Mouse (Mus musculus) forebrain, embryonic 10.5 days (tissue): ENCODE measurements around the gene Tor1a. TPM values are rescaled to one million over a fixed set of nuclear protein-coding genes. Genes with fewer than 3 reads are reported as not detected.
"Not testable (repeated sequence)": the region's sequence is repeated elsewhere in the genome, so short reads cannot be mapped to it uniquely, and the experiment has no call there.

ENCODE experiments used
- DNase-seq: peaks from one replicate; pipeline ENCODE4 v3.0.0-alpha.2; 2017; ENCODE audit warnings: low spot score; ENCODE audit errors: extremely low spot score
- H3K27ac ChIP-seq: fragments of 300-500 bp; sonication (generic); 2 replicates; pipeline ENCODE4 v1.5.1; 2016; ENCODE audit warnings: mild to moderate bottlenecking
- H3K27me3 ChIP-seq: fragments of 300-500 bp; sonication (generic); 2 replicates; pipeline ENCODE4 v1.6.1; 2016; ENCODE audit warnings: mild to moderate bottlenecking; ENCODE audit not compliant: poor library complexity, severe bottlenecking
- H3K36me3 ChIP-seq: fragments of 300-500 bp; sonication (generic); replicated peaks from 2 replicates; pipeline ENCODE4 v1.6.1; 2016; ENCODE audit warnings: mild to moderate bottlenecking, moderate library complexity
- H3K4me1 ChIP-seq: fragments of 300-500 bp; sonication (generic); 2 replicates; pipeline ENCODE4 v1.6.1; 2016
- H3K4me3 ChIP-seq: fragments of 300-500 bp; sonication (generic); 2 replicates; pipeline ENCODE4 v1.5.1; 2016; ENCODE audit warnings: mild to moderate bottlenecking, moderate library complexity
- H3K9me3 ChIP-seq: fragments of 300-500 bp; sonication (generic); 2 replicates; pipeline ENCODE4 v1.6.1; 2016; ENCODE audit warnings: mild to moderate bottlenecking, moderate library complexity
- WGBS: fragments of 180-500 bp; shearing (Covaris S2); methylation state at CpG from one replicate; pipeline ENCODE4 v1.1.7; 2016; 5-methylcytosine and 5-hydroxymethylcytosine counted together
- polyA plus RNA-seq: library from polyadenylated mRNA; unstranded; fragments of >200 nt; fragmentation: Nextera tagmentation; extraction: Ambion mirVana; gene quantifications from 2 replicates; pipeline ENCODE4 v1.2.1, GENCODE M21; 2016

Tor1a gene
- polyA plus RNA-seq, 1 experiment from 2014 or later, result 84.9 TPM

DNA sequence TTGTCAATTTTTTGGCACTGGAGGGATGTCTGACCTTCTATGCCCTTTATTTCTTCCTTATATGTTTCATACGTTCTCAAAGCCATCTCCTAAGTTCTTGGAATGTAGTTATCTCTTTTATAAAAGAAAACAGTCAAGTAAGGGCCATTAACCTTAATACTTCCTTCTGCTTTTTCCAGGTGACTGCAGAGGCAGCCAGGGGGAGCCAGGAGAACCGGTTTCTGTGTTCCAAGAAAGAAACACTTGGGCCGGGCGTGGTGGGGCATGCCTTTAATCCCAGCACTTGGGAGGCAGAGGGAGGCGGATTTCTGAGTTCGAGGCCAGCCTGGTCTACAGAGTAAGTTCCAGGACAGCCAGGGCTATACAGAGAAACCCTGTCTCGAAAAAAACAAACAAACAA, 25.6 kb downstream of the Tor1a start:
- not testable (repeated sequence) for H3K27ac ChIP-seq, H3K36me3 ChIP-seq
- 57% methylated on average over 7 of the region's 7 CpGs for WGBS

GRCm38 (mm10) chr2:30941586-30941985, 26.1 kb downstream of the Tor1a start:
- Histone ChIP-seq H3K9me3 (no peaks in the 10 kb centered on the region), H3K4me1 (peaks cover 3% of the 10 kb centered on the region; the same call in 1 of the 2 replicates), H3K4me3 (no peak overlapping the region), H3K27ac (no peak overlapping the region), H3K36me3 (no peaks in the 10 kb centered on the region), H3K27me3 (no peaks in the 10 kb centered on the region)
- no peak for DNase-seq
- 92% methylated on average over 5 of the region's 5 CpGs for WGBS

More for the DNA sequence above, 25.6 kb downstream of the Tor1a start:
- H3K27me3 ChIP-seq, DNase-seq, H3K4me1 ChIP-seq, H3K4me3 ChIP-seq, H3K9me3 ChIP-seq: not testable (repeated sequence)

DNA sequence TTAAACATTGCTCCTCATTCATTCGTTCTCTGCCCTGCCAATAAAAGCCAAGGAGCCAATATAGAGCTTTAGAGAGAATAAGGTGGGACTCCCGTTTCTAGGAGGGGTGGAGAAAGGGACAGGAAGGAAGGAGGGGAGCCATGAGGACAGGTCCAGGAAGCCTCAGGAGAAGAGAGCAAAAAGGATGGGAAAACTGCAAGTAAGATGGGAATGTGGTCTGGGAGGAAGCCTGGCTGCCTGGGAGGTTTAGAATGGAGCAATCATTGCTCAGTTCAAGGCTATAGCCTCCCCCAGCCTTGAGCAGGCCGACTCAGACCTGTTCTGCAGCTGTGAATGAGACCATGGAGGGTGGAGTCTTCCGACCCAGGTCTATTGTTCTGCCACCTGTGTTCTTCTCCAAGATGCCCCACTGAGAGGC, 29.1 kb downstream of the Tor1a start:
- H3K36me3 ChIP-seq, result no peaks in the 10 kb centered on the region
- H3K4me1 ChIP-seq, result peaks cover 3% of the 10 kb centered on the region
- H3K4me3 ChIP-seq, result no peak overlapping the region
- H3K27ac ChIP-seq, result no peak overlapping the region
- H3K27me3 ChIP-seq, result no peaks in the 10 kb centered on the region
- DNase-seq, result no peak
- no peaks in the 10 kb centered on the region for H3K9me3 ChIP-seq
- 54% methylated on average over 4 of the region's 4 CpGs for WGBS

GRCm38 (mm10) chr2:30937731-30938130, 30.0 kb downstream of the Tor1a start:
- DNase-seq, result no peak
- Histone ChIP-seq H3K4me1 (peaks cover 9% of the 10 kb centered on the region), H3K4me3 (no peak overlapping the region), H3K27ac (no peak overlapping the region), H3K36me3 (no peaks in the 10 kb centered on the region), H3K9me3 (no peaks in the 10 kb centered on the region), H3K27me3 (no peaks in the 10 kb centered on the region)
- WGBS, result 88% methylated on average over 8 of the region's 8 CpGs

DNA sequence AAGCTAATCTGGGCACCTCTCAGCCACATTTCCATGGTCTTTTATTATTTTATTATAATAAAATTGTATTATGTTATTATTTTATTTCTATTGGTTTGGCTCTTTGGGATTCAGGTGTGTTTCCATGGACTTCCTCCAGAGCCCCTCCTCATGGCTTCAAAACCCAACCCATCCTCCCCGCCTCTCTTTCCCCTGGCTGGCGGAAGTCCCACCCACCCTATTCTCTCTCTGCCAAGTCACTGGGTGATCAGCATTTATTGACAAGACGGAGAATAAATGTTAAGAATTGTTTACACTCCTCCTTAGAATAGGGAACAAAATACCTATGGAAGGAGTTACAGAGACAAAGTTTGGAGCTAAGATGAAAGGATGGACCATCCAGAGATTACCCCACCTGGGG, 30.9 kb downstream of the Tor1a start:
- Histone ChIP-seq H3K4me3 (no peak overlapping the region), H3K36me3 (no peaks in the 10 kb centered on the region), H3K27ac (no peak overlapping the region), H3K27me3 (no peaks in the 10 kb centered on the region), H3K4me1 (peaks cover 6% of the 10 kb centered on the region), H3K9me3 (no peaks in the 10 kb centered on the region)
- 86% methylated on average over 3 of the region's 3 CpGs for WGBS
- no peak for DNase-seq

DNA sequence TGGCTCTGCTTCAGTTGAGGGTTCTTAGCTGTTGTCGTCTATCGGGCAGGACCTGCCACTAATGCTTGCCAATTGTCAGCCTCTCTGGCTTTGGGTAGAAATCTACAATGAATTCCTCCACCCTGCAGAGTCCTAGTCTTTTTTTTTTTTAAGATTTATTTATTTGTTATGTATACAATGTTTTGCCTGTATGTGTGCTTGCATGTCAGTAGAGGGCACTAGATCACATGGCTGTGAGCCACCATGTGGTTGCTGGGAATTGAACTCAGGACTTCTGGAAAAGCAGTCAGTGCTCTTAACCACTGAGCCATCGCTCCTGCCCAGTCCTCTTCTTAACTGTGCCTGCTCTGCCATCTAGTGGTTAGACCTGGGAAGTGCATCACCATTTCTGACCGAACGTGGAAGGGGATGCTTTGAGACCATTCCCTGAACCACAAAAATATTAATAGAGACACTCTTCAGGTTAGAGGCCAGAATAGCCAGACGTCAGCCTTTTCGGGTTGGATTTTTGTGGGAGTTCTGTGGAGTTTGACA, 33.7 kb downstream of the Tor1a start:
- 25% methylated on average over 7 of the region's 7 CpGs for WGBS
- Histone ChIP-seq H3K4me1 (peaks cover 17% of the 10 kb centered on the region), H3K36me3 (no peaks in the 10 kb centered on the region), H3K4me3 (no peak overlapping the region), H3K27me3 (peaks cover 10% of the 10 kb centered on the region), H3K27ac (no peak overlapping the region), H3K9me3 (no peaks in the 10 kb centered on the region)
- peak; percentile 75 for DNase-seq

DNA sequence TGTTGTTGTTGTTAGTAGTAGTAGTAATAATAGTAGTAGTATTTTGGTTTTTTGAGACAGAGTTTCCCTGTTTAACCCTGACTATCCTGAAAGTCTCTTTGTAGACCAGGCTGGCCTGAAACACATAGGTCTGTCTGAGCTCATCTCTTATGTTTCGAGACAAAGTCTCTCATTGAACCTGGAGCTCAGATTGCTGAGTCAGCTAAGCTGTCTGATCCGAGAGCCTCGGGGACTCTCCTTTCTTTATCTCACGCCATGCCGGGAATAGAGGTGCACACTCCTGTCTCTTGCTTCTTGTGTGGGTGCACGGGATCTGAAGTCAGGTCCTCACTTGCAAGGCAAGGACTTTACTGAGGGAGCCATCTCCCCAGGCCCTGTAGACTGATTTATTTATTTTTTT, 34.7 kb downstream of the Tor1a start:
- WGBS, result 78% methylated on average over 6 of the region's 6 CpGs
- Histone ChIP-seq H3K4me3 (no peak overlapping the region), H3K27me3 (peaks cover 13% of the 10 kb centered on the region)

DNA sequence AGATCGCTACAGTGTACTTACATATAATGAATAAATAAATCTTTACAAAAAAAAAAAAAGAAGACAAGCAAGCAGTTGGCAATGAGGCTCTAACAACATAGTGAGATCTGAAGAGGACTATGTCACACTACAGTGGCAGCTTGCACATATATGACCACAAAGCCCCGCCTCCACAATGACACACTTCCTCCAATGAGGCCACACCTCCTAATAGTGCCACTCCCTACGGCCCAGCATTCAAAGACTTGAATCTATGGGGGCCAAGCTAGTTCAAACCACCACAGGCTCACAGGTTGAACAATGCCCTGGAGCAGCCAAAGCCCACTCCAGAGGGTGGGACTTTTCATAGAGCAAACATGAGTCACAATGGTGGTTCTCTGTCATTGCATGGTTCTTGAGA, 35.8 kb downstream of the Tor1a start:
- DNase-seq, result no peak
- Histone ChIP-seq H3K27me3 (peaks cover 13% of the 10 kb centered on the region), H3K4me1 (peaks cover 32% of the 10 kb centered on the region), H3K27ac (no peak overlapping the region), H3K4me3 (no peak overlapping the region), H3K36me3 (no peaks in the 10 kb centered on the region), H3K9me3 (no peaks in the 10 kb centered on the region)
- WGBS, result 94% methylated on average over 3 of the region's 3 CpGs

More for the DNA sequence above, 34.7 kb downstream of the Tor1a start:
- Histone ChIP-seq H3K36me3 (no peaks in the 10 kb centered on the region), H3K4me1 (peaks cover 24% of the 10 kb centered on the region), H3K9me3 (no peaks in the 10 kb centered on the region), H3K27ac (no peak overlapping the region)
- DNase-seq, result no peak

GRCm38 (mm10) chr2:30930846-30931245, 36.9 kb downstream of the Tor1a start:
- Histone ChIP-seq H3K27me3 (peaks cover 13% of the 10 kb centered on the region), H3K4me1 (peaks cover 35% of the 10 kb centered on the region)
- H3K9me3 ChIP-seq, H3K36me3 ChIP-seq, DNase-seq, H3K27ac ChIP-seq, H3K4me3 ChIP-seq: not testable (repeated sequence)
- 87% methylated on average over 2 of the region's 2 CpGs for WGBS

DNA sequence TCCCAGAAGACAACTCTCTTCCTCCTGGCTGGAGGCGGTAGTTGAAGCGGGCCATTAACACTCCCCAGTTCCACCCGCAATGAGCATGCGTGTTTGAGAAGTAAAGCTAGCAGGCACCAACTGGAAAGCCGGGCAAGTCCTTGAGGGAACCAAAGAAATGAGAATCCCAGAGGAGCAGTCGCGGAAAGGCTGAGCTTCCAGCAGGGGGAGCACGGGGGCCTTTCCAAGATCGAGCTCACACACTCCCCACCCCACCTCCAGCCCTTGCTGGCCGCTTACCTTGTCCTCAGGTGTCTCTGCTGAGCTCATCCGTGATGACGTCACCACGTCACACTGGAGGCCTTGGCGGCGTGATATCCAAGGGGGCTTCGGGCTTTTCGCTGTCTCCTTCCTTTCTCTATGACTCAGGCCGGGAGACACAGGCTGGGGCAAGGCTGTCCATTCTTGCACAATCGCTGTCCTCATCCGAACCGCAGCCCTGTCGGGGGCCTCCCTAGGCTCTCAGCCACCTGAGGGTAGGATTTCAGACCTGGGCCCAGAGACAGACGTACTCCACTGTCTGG, 38.2 kb downstream of the Tor1a start, which contains the start of gene Ptges:
Gene Ptges (minus strand): TSS at position 381 of the 563 bp plus-strand sequence.
- peaks cover 35% of the 10 kb centered on the region for H3K4me1 ChIP-seq
- H3K4me3 ChIP-seq, result peak within 1 kb of the TSS; percentile 45
- no peaks in the 10 kb centered on the region for H3K9me3 ChIP-seq
- peak; percentile 70 for DNase-seq
- peaks cover 13% of the 10 kb centered on the region for H3K27me3 ChIP-seq
- peak within 1 kb of the TSS; percentile 11; the same call in 1 of the 2 replicates for H3K27ac ChIP-seq
- no peaks in the 10 kb centered on the region for H3K36me3 ChIP-seq
- WGBS, result 2% methylated on average over 23 of the region's 23 CpGs

GRCm38 (mm10) chr2:30928893-30929482, 38.7 kb downstream of the Tor1a start:
- Histone ChIP-seq H3K27me3 (peaks cover 13% of the 10 kb centered on the region), H3K27ac (no peak overlapping the region), H3K9me3 (no peaks in the 10 kb centered on the region), H3K4me1 (peaks cover 35% of the 10 kb centered on the region), H3K36me3 (no peaks in the 10 kb centered on the region), H3K4me3 (peak overlapping the region; percentile 45)
- WGBS, result 33% methylated on average over 12 of the region's 12 CpGs
- DNase-seq, result no peak

GRCm38 (mm10) chr2:30927844-30928628, 39.7 kb downstream of the Tor1a start:
- Histone ChIP-seq H3K9me3 (no peaks in the 10 kb centered on the region), H3K36me3 (no peaks in the 10 kb centered on the region), H3K4me3 (no peak overlapping the region), H3K27me3 (peaks cover 13% of the 10 kb centered on the region), H3K27ac (0 out of 2 replicates have a peak overlapping the region, but pooled peaks have one; percentile 9), H3K4me1 (peaks cover 29% of the 10 kb centered on the region)
- DNase-seq, result peak; percentile 80
- 24% methylated on average over 14 of the region's 14 CpGs for WGBS
